Mouse (Mus musculus): Measurements from ENCODE around the gene Ilvbl.

Ilvbl gene

GRCm38 (mm10) chr10:78574250-78575104 is at the start of gene Ilvbl:
TSS of gene Ilvbl (plus strand) at chr10:78574346.
- in situ Hi-C loops (cut with MboI, MseI), result loop anchor here (10.0 kb wide), 1 partner anchor 1340 kb away; the partner anchor contains the start of genes Gm26602 and Kiss1r

GRCm38 (mm10) chr10:78525071-78525470 is 49.1 kb upstream of the Ilvbl start:
- in situ Hi-C loops (cut with MboI, MseI), result loop anchor here (25.0 kb wide), 1 partner anchor 587 kb away; no protein-coding TSS in a partner anchor

GRCm38 (mm10) chr10:78525511-78525910 is 48.6 kb upstream of the Ilvbl start:
- in situ Hi-C loops (cut with MboI, MseI), result loop anchor here (25.0 kb wide), 1 partner anchor 587 kb away; no protein-coding TSS in a partner anchor

GRCm38 (mm10) chr10:78540943-78541342 is 33.2 kb upstream of the Ilvbl start:
- in situ Hi-C loops (cut with MboI, MseI), result loop anchor here (25.0 kb wide), 1 partner anchor 571 kb away; no protein-coding TSS in a partner anchor

GRCm38 (mm10) chr10:78565070-78565469 is 9.1 kb upstream of the Ilvbl start:
- in situ Hi-C loops (cut with MboI, MseI), result no loop called here

GRCm38 (mm10) chr10:78569191-78569590 is 5.0 kb upstream of the Ilvbl start:
- in situ Hi-C loops (cut with MboI, MseI), result no loop called here

GRCm38 (mm10) chr10:78569686-78570085 is 4.5 kb upstream of the Ilvbl start:
- in situ Hi-C loops (cut with MboI, MseI), result loop anchor here (10.0 kb wide), 1 partner anchor 1345 kb away; the partner anchor contains the start of genes Gm26602 and Kiss1r

- in situ Hi-C loops (cut with MboI, MseI), result loop anchor here (10.0 kb wide), 1 partner anchor 1344 kb away; the partner anchor contains the start of genes Gm26602 and Kiss1r
Observed at GRCm38 (mm10) chr10:78570416-78570815, 3.7 kb upstream of the Ilvbl start.

GRCm38 (mm10) chr10:78570897-78571296 is 3.2 kb upstream of the Ilvbl start:
- in situ Hi-C loops (cut with MboI, MseI), result loop anchor here (10.0 kb wide), 1 partner anchor 1344 kb away; the partner anchor contains the start of genes Gm26602 and Kiss1r

GRCm38 (mm10) chr10:78573226-78573625 is 920 bp upstream of the Ilvbl start:
- in situ Hi-C loops (cut with MboI, MseI), result loop anchor here (10.0 kb wide), 1 partner anchor 1342 kb away; the partner anchor contains the start of genes Gm26602 and Kiss1r

- in situ Hi-C loops (cut with MboI, MseI), result loop anchor here (10.0 kb wide), 1 partner anchor 1340 kb away; the partner anchor contains the start of genes Gm26602 and Kiss1r
Observed at GRCm38 (mm10) chr10:78575105-78575632, 1.0 kb downstream of the Ilvbl start.

GRCm38 (mm10) chr10:78575690-78576089 is 1.5 kb downstream of the Ilvbl start:
- in situ Hi-C loops (cut with MboI, MseI), result loop anchor here (10.0 kb wide), 1 partner anchor 1339 kb away; the partner anchor contains the start of genes Gm26602 and Kiss1r

GRCm38 (mm10) chr10:78576435-78577184 is 2.5 kb downstream of the Ilvbl start:
- in situ Hi-C loops (cut with MboI, MseI), result loop anchor here (10.0 kb wide), 1 partner anchor 1338 kb away; the partner anchor contains the start of genes Gm26602 and Kiss1r

GRCm38 (mm10) chr10:78578204-78578603 is 4.1 kb downstream of the Ilvbl start:
- in situ Hi-C loops (cut with MboI, MseI), result loop anchor here (10.0 kb wide), 1 partner anchor 1337 kb away; the partner anchor contains the start of genes Gm26602 and Kiss1r

GRCm38 (mm10) chr10:78581121-78581520 is 7.0 kb downstream of the Ilvbl start:
- in situ Hi-C loops (cut with MboI, MseI), result no loop called here

- in situ Hi-C loops (cut with MboI, MseI), result no loop called here
Observed at GRCm38 (mm10) chr10:78583347-78583746, 9.2 kb downstream of the Ilvbl start.

- in situ Hi-C loops (cut with MboI, MseI), result no loop called here
Observed at GRCm38 (mm10) chr10:78583939-78584338, 9.8 kb downstream of the Ilvbl start.

GRCm38 (mm10) chr10:78584996-78585395 is 10.8 kb downstream of the Ilvbl start:
- in situ Hi-C loops (cut with MboI, MseI), result no loop called here

- in situ Hi-C loops (cut with MboI, MseI), result no loop called here
Observed at GRCm38 (mm10) chr10:78585606-78586005, 11.5 kb downstream of the Ilvbl start.

GRCm38 (mm10) chr10:78586026-78586425 is 11.9 kb downstream of the Ilvbl start:
- in situ Hi-C loops (cut with MboI, MseI), result no loop called here

GRCm38 (mm10) chr10:78589291-78589690 is 15.1 kb downstream of the Ilvbl start:
- in situ Hi-C loops (cut with MboI, MseI), result no loop called here

All from T-helper 1 cell (primary cell).